Mouse (Mus musculus) forebrain, embryonic 13.5 days (tissue): ENCODE data around the gene Prl3a1. TPM values are rescaled to one million over a fixed set of nuclear protein-coding genes. Genes with fewer than 3 reads are reported as not detected.

Source experiments
- ATAC-seq: fragments of 200-750 bp; cut with Nextera tagmentation; 2 replicates; pipeline ENCODE4 v1.8.0; 2017
- H3K27ac ChIP-seq: fragments of 300-500 bp; sonication (generic); 2 replicates; pipeline ENCODE4 v1.5.1; 2015; ENCODE audit warnings: inconsistent platforms, mild to moderate bottlenecking, moderate library complexity
- H3K27me3 ChIP-seq: fragments of 300-500 bp; sonication (generic); 2 replicates; pipeline ENCODE4 v1.6.1; 2015; ENCODE audit warnings: mild to moderate bottlenecking, inconsistent platforms
- H3K36me3 ChIP-seq: fragments of 300-500 bp; sonication (generic); 2 replicates; pipeline ENCODE4 v1.6.1; 2015; ENCODE audit warnings: mild to moderate bottlenecking, inconsistent platforms; ENCODE audit not compliant: poor library complexity, severe bottlenecking
- H3K4me1 ChIP-seq: fragments of 300-500 bp; sonication (generic); 2 replicates; pipeline ENCODE4 v1.6.1; 2015; ENCODE audit warnings: inconsistent platforms
- H3K4me2 ChIP-seq: fragments of 300-500 bp; sonication (generic); 2 replicates; pipeline ENCODE4 v1.6.1; 2015; ENCODE audit warnings: inconsistent platforms, mild to moderate bottlenecking, moderate library complexity
- H3K4me3 ChIP-seq: fragments of 300-500 bp; sonication (generic); 2 replicates; pipeline ENCODE4 v1.5.1; 2015; ENCODE audit warnings: mild to moderate bottlenecking, inconsistent platforms
- H3K9ac ChIP-seq: fragments of 300-500 bp; sonication (generic); 2 replicates; pipeline ENCODE4 v1.6.1; 2015; ENCODE audit warnings: mild to moderate bottlenecking, inconsistent platforms
- H3K9me3 ChIP-seq: fragments of 300-500 bp; sonication (generic); replicated peaks from 2 replicates; pipeline ENCODE4 v1.6.1; 2016; ENCODE audit warnings: inconsistent platforms
- WGBS: fragments of 180-500 bp; shearing (Covaris S2); methylation state at CpG from one replicate; pipeline ENCODE4 v1.1.7; 2015; 5-methylcytosine and 5-hydroxymethylcytosine counted together
- polyA plus RNA-seq: library from polyadenylated mRNA; unstranded; fragments of >200 nt; fragmentation: Nextera tagmentation; extraction: Ambion mirVana; gene quantifications from 2 replicates; pipeline ENCODE4 v1.2.1, GENCODE M21; 2015

Gene Prl3a1
- polyA plus RNA-seq, result not detected in 2 replicates

- no peaks in the 10 kb centered on the region for H3K4me1 ChIP-seq
- H3K36me3 ChIP-seq, result no peaks in the 10 kb centered on the region
- no peaks in the 10 kb centered on the region for H3K27me3 ChIP-seq
- 90% methylated on average over 4 of the region's 4 CpGs for WGBS
- H3K27ac ChIP-seq, result no peak within 1 kb of the TSS
- no peaks in the 10 kb centered on the region for H3K9me3 ChIP-seq
- ATAC-seq, result no peak
- H3K4me2 ChIP-seq, result no peak within 1 kb of the TSS
- no peak within 1 kb of the TSS for H3K9ac ChIP-seq
- no peak within 1 kb of the TSS for H3K4me3 ChIP-seq
Observed at GRCm38 (mm10) chr13:27259136-27259535, at the start of gene Prl3a1. Prl3a1 (plus strand) TSS chr13:27259436.

- Histone ChIP-seq H3K4me1 (no peaks in the 10 kb centered on the region), H3K4me3 (no peak within 1 kb of the TSS), H3K27me3 (no peaks in the 10 kb centered on the region), H3K27ac (no peak within 1 kb of the TSS), H3K9ac (no peak within 1 kb of the TSS), H3K36me3 (no peaks in the 10 kb centered on the region), H3K4me2 (no peak within 1 kb of the TSS), H3K9me3 (no peaks in the 10 kb centered on the region)
- WGBS, result 100% methylated on average over 1 of the region's 1 CpGs
- no peak for ATAC-seq
Observed at GRCm38 (mm10) chr13:27241547-27241946, 17.7 kb upstream of the Prl3a1 start, which contains the start of gene Prl3b1. Prl3b1 (plus strand) TSS chr13:27241847.

GRCm38 (mm10) chr13:27312334-27313225 lies 53.3 kb downstream of the Prl3a1 start, which contains the start of gene Prl6a1:
Prl6a1 (plus strand) TSS chr13:27312627.
- Histone ChIP-seq H3K27ac (no peak within 1 kb of the TSS), H3K4me3 (no peak within 1 kb of the TSS), H3K4me1 (no peaks in the 10 kb centered on the region), H3K27me3 (no peaks in the 10 kb centered on the region), H3K36me3 (no peaks in the 10 kb centered on the region), H3K9me3 (no peaks in the 10 kb centered on the region), H3K4me2 (no peak within 1 kb of the TSS), H3K9ac (no peak within 1 kb of the TSS)
- 80% methylated on average over 7 of the region's 7 CpGs for WGBS
- no peak for ATAC-seq

Other genes starting within 250 kb of the Prl3a1 start
- not detected in 2 replicates for gene Prl, start 201.9 kb upstream of the Prl3a1 start, polyA plus RNA-seq
- gene Prl3d1, start 165.2 kb upstream of the Prl3a1 start, polyA plus RNA-seq, result not detected in 2 replicates
- gene Prl3d2, start 137.7 kb upstream of the Prl3a1 start, polyA plus RNA-seq, result not detected in 2 replicates
- gene Prl3d3, start 102.6 kb upstream of the Prl3a1 start, polyA plus RNA-seq, result not detected in 2 replicates
- not detected in 2 replicates for gene Prl3c1, start 62.8 kb upstream of the Prl3a1 start, polyA plus RNA-seq
- not detected in 2 replicates for gene Prl3b1, start 17.6 kb upstream of the Prl3a1 start, polyA plus RNA-seq
- gene Prl6a1, start 53.2 kb downstream of the Prl3a1 start, polyA plus RNA-seq, result not detected in 2 replicates
- gene Prl8a2, start 86.2 kb downstream of the Prl3a1 start, polyA plus RNA-seq, result not detected in 2 replicates
- gene Prl2b1, start 131.4 kb downstream of the Prl3a1 start, polyA plus RNA-seq, result not detected in 2 replicates
- gene Prl8a6, start 179.3 kb downstream of the Prl3a1 start, polyA plus RNA-seq, result not detected in 2 replicates